Mouse (Mus musculus) midbrain, postnatal 0 days (tissue): ENCODE results near the gene Zmynd10. TPM values are rescaled to one million over a fixed set of nuclear protein-coding genes. Genes with fewer than 3 reads are reported as not detected.

ENCODE experiments used
- ATAC-seq: fragments of 200-750 bp; cut with Nextera tagmentation; 2 replicates; pipeline ENCODE4 v1.8.0; 2017; ENCODE audit warnings: moderate number of reproducible peaks, mild to moderate bottlenecking, moderate TSS enrichment, moderate library complexity; ENCODE audit not compliant: low FRiP score
- DNase-seq: peaks from one replicate; pipeline ENCODE4 v3.0.0-alpha.2; 2015; ENCODE audit warnings: low spot score
- H3K27ac ChIP-seq: fragments of 300-500 bp; sonication (generic); 2 replicates; pipeline ENCODE4 v1.5.1; 2014; ENCODE audit warnings: low read depth, mild to moderate bottlenecking, low read length, mixed read lengths
- H3K27me3 ChIP-seq: fragments of 300-500 bp; sonication (generic); 2 replicates; pipeline ENCODE4 v1.6.1; 2014; ENCODE audit warnings: low read length, control low read depth, mixed read lengths; ENCODE audit not compliant: insufficient read depth
- H3K36me3 ChIP-seq: fragments of 300-500 bp; sonication (generic); 2 replicates; pipeline ENCODE4 v1.6.1; 2014; ENCODE audit warnings: low read length, control low read depth, mixed read lengths; ENCODE audit not compliant: insufficient read depth
- H3K4me1 ChIP-seq: fragments of 300-500 bp; sonication (generic); 2 replicates; pipeline ENCODE4 v1.6.1; 2014; ENCODE audit warnings: mild to moderate bottlenecking, control low read depth, antibody characterized with exemption, low read length, mixed read lengths; ENCODE audit not compliant: insufficient read depth
- H3K4me2 ChIP-seq: fragments of 300-500 bp; sonication (generic); 2 replicates; pipeline ENCODE4 v1.6.1; 2014; ENCODE audit warnings: low read depth, mild to moderate bottlenecking, low read length, mixed read lengths; ENCODE audit not compliant: poor library complexity, severe bottlenecking
- H3K4me3 ChIP-seq: fragments of 300-500 bp; sonication (generic); 2 replicates; pipeline ENCODE4 v1.5.1; 2014; ENCODE audit warnings: low read depth, mild to moderate bottlenecking, low read length, moderate library complexity
- H3K9ac ChIP-seq: fragments of 300-500 bp; sonication (generic); replicated peaks from 2 replicates; pipeline ENCODE4 v1.6.1; 2014; ENCODE audit warnings: mild to moderate bottlenecking, low read length, moderate library complexity, mixed read lengths; ENCODE audit not compliant: poor library complexity, severe bottlenecking
- H3K9me3 ChIP-seq: fragments of 300-500 bp; sonication (generic); 2 replicates; pipeline ENCODE4 v1.6.1; 2016; ENCODE audit warnings: low read length, control low read depth
- CTCF ChIP-seq: IDR thresholded peaks from 2 replicates; pipeline ENCODE4 v1.5.1; 2016; ENCODE audit warnings: antibody characterized with exemption, mild to moderate bottlenecking
- WGBS: fragments of 180-500 bp; shearing (Covaris S2); extraction: QIAGEN DNeasy Blood & Tissue Kit; methylation state at CpG from one replicate; pipeline ENCODE4 v1.1.7; 2014; 5-methylcytosine and 5-hydroxymethylcytosine counted together
- polyA plus RNA-seq: library from polyadenylated mRNA; unstranded; fragments of >200 nt; fragmentation: Nextera tagmentation; extraction: Ambion mirVana; gene quantifications from 2 replicates; pipeline ENCODE4 v1.2.1, GENCODE M21; 2015
- total RNA-seq: library from RNA; depleted of rRNA; stranded (reverse); fragments of >200 nt; gene quantifications from 2 replicates; pipeline ENCODE4 v1.2.3, GENCODE M21; 2014

Zmynd10 gene
- total and polyA plus RNA-seq, 2 experiments from 2014 or later: 3.3 to 4.9 TPM

DNA sequence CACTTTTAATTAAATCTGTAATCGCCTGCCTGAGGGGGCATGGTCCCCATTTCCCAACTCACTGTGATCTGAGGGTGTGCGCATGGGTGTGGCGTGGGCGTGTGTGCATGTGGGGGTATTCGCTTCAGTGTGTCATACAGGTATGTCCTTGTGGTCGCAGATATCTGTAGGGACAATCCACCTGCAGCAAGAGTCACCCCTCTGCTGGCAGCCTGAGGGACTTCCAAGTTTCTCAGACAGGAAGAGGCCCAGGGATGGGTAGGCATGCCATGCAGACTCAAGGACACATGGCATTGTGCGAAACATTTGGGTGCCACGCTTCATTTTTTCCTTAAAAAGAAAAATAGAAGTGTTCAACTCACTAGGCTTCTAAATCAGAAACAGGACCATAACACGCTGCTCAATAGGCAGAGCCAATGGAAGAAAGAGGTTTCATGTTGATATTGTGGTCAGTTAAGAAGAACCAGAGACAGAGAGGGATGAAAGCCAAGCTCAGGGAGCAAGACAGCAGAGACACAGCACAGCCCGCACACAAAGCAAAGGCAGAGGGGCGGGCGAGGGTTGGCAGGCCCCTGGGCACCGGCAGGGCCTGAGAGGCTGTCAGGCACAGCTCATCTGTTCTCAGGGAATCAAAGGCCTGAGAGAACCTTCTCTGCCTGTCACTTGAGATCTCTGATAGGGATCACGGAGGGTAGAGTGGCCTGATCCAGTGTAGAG is 36.6 kb upstream of the Zmynd10 start:
- TF ChIP-seq CTCF: peak; percentile 51
- no peak overlapping the region for H3K4me3 ChIP-seq
- DNase-seq (no peak), ATAC-seq (no peak)
- 0 out of 2 replicates have a peak, but pooled peaks cover 3% of the 10 kb centered on the region for H3K4me1 ChIP-seq
- H3K4me2 ChIP-seq: no peak overlapping the region
- no peaks in the 10 kb centered on the region for H3K27me3 ChIP-seq
- H3K9ac ChIP-seq: no peak overlapping the region
- H3K27ac ChIP-seq: no peak overlapping the region
- H3K9me3 ChIP-seq: no peaks in the 10 kb centered on the region
- H3K36me3 ChIP-seq: peaks cover 5% of the 10 kb centered on the region; the same call in 1 of the 2 replicates
- WGBS: 82% methylated on average over 14 of the region's 14 CpGs

DNA sequence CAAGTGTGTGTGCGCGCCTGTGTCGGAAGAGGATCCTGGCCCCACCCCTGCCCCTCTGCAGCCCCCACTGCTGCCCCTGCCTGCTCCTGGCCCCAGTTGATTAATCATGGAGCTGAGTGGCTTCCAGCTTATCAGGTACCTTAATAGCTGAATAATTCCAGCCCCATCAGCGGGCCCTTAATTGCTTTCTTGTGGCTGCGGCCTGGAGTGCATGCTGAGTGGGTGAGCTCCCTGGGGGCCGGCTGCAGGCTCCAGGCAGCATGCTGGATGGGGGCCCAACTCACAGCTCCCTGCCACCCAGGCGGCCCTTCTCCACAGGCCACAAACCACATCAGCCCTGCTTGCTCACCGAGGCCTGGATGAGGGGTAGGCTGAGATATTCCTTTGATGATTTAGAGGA is 35.7 kb upstream of the Zmynd10 start:
- DNase-seq (no peak), ATAC-seq (no peak)
- H3K27ac ChIP-seq: peak overlapping the region; percentile 34; the same call in 1 of the 2 replicates

DNA sequence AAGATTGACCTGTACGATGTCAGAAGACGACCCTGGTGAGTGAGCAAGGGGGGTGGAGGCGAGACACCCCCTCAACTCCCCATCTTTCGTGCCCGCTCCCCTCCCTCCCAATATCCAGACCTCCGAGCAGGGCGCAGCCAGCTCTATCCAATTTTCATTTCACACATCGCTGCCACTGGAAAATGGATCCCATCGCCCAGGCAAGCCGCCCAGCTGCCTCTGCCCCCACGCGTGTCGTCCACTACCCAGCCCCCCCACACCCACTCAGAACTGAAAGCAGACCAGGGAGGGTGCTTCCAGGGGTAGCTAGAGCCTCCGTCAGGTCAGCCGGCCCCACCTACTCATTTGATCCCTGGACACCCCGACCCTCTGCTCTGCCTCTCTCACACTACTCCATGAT is 34.8 kb upstream of the Zmynd10 start:
- DNase-seq: no peak
- Histone ChIP-seq H3K27ac (no peak overlapping the region), H3K9me3 (no peaks in the 10 kb centered on the region), H3K9ac (no peak overlapping the region), H3K4me2 (no peak overlapping the region), H3K4me1 (0 out of 2 replicates have a peak, but pooled peaks cover 3% of the 10 kb centered on the region), H3K4me3 (no peak overlapping the region), H3K36me3 (peaks cover 12% of the 10 kb centered on the region; the same call in 1 of the 2 replicates), H3K27me3 (no peaks in the 10 kb centered on the region)
- WGBS: 51% methylated on average over 16 of the region's 16 CpGs
- ATAC-seq: no peak
- no peak for TF ChIP-seq CTCF

More for the DNA sequence above, 35.7 kb upstream of the Zmynd10 start:
- TF ChIP-seq CTCF: no peak
- no peaks in the 10 kb centered on the region for H3K9me3 ChIP-seq
- no peak overlapping the region for H3K4me2 ChIP-seq
- H3K36me3 ChIP-seq: peaks cover 7% of the 10 kb centered on the region; the same call in 1 of the 2 replicates
- H3K9ac ChIP-seq: 0 out of 2 replicates have a peak overlapping the region, but pooled peaks have one; percentile 5
- no peak overlapping the region for H3K4me3 ChIP-seq
- no peaks in the 10 kb centered on the region for H3K27me3 ChIP-seq
- 47% methylated on average over 8 of the region's 8 CpGs for WGBS
- 0 out of 2 replicates have a peak, but pooled peaks cover 3% of the 10 kb centered on the region for H3K4me1 ChIP-seq

DNA sequence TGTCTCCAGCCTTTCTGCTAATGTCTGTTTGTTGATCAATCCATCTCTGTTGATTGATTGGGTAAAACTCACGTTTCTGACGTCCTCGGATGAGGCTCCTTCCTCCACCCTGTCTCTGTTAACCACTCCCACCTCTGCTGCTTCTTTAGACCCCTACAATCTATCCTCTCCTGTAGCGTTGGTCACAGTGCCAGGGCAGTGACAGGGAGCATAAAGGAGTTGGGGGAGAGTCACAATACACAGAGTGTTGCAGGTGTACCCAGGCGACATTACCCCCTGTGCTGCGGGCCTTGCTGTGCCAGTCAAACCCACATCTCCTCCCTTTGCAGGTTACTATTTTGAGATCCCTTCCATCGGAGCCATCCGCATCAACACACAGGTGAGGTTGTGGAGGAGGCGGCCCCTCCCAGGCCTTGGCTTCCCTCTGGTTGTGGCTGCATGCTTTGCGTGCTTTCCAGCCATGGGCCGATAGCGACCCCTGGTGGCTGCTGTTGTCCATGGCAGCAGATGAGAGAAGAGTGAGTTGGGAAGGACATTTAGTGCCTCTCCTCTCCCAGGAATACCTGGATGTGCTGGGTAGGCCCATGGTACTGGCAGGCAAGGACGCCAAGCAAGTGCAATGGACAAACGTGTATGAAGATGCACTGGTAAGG is 32.7 kb upstream of the Zmynd10 start:
- WGBS: 25% methylated on average over 14 of the region's 14 CpGs
- H3K4me3 ChIP-seq: no peak overlapping the region
- no peaks in the 10 kb centered on the region for H3K9me3 ChIP-seq
- ATAC-seq (peak; percentile 66), DNase-seq (peak; percentile 87)
- no peak overlapping the region for H3K4me2 ChIP-seq
- peak; percentile 100 for TF ChIP-seq CTCF
- peaks cover 13% of the 10 kb centered on the region; the same call in 1 of the 2 replicates for H3K36me3 ChIP-seq
- H3K27me3 ChIP-seq: no peaks in the 10 kb centered on the region
- no peak overlapping the region for H3K27ac ChIP-seq
- no peak overlapping the region for H3K9ac ChIP-seq
- H3K4me1 ChIP-seq: no peaks in the 10 kb centered on the region

DNA sequence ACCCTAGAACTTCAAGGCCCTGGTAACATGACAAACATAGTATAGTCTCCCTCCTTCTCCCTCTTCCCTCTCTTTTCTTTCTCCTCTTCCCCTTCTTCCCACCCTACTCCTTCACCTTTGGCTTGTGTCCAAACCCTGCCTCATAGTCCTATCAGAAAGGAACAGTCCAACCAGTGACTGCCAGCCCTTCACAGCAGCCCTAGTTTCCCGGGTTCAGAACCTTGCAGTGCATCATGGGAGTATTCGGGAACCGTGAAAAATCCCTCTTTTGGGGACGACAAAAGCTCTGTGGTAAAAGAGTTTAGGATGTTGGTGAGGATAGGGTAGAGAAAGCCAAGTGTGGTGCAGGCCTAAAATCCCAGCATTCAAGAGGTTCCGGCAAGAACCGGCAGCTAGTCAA is 26.8 kb upstream of the Zmynd10 start:
- TF ChIP-seq CTCF: no peak
- H3K9ac ChIP-seq: no peak overlapping the region
- WGBS: 20% methylated on average over 6 of the region's 6 CpGs
- no peak overlapping the region for H3K4me2 ChIP-seq
- no peaks in the 10 kb centered on the region for H3K9me3 ChIP-seq
- H3K27me3 ChIP-seq: peaks cover 5% of the 10 kb centered on the region; the same call in 1 of the 2 replicates
- H3K36me3 ChIP-seq: peaks cover 17% of the 10 kb centered on the region; the same call in 1 of the 2 replicates
- ATAC-seq: no peak
- H3K4me3 ChIP-seq: no peak overlapping the region
- no peak overlapping the region for H3K27ac ChIP-seq
- DNase-seq: no peak
- H3K4me1 ChIP-seq: peaks cover 3% of the 10 kb centered on the region; the same call in 1 of the 2 replicates

DNA sequence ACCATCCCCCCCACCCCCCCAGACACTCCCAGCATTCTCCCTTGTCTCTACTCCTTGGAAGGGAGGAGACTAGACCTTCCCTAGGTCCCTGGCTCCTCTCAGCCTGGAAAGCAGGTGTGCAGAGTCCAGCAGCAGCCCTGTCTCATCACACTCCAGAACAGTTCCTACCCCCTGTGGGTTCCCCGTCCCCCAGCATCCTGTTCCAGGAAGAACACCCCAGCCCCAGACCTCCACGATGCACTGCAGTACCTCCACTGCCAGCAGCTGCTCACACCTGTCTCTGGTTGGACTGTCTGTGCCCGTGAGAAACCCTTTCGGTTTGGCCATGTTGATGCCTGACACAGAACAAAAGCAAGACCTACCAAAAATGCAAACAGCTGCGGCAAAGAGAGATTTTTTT is 25.9 kb upstream of the Zmynd10 start:
- H3K9ac ChIP-seq: no peak overlapping the region
- ATAC-seq: no peak
- no peaks in the 10 kb centered on the region for H3K9me3 ChIP-seq
- H3K27ac ChIP-seq: peak overlapping the region; percentile 38; the same call in 1 of the 2 replicates
- no peak overlapping the region for H3K4me3 ChIP-seq
- TF ChIP-seq CTCF: no peak
- DNase-seq: no peak
- WGBS: 52% methylated on average over 5 of the region's 5 CpGs
- no peak overlapping the region for H3K4me2 ChIP-seq
- peaks cover 3% of the 10 kb centered on the region; the same call in 1 of the 2 replicates for H3K4me1 ChIP-seq
- H3K36me3 ChIP-seq: peaks cover 17% of the 10 kb centered on the region; the same call in 1 of the 2 replicates
- H3K27me3 ChIP-seq: peaks cover 5% of the 10 kb centered on the region; the same call in 1 of the 2 replicates
